Mouse (Mus musculus): Measurements from ENCODE around the gene Mpped1.

GRCm38 (mm10) chr15:83772460-83772859 is 6.8 kb upstream of the Mpped1 start:
- TF ChIP-seq CTCF (conservative IDR thresholded peaks at IDR 0.05; ENCODE audit: insufficient read depth, insufficient read length, low read depth, low read length) = no peak
- TF ChIP-seq POLR2A (IDR thresholded peaks at IDR 0.05; ENCODE audit: low read depth, low read length) = no peak

Measured in kidney, adult 2 months (tissue).